Mouse (Mus musculus) cerebellum, adult 2 months (tissue): ENCODE measurements around the gene Sla2.

Experiments used
- CTCF ChIP-seq: fragments of 200-500 bp; IDR thresholded peaks from 2 replicates; pipeline ENCODE4 v1.5.1; 2011; ENCODE audit warnings: low read depth, mild to moderate bottlenecking, control low read depth, low read length, moderate library complexity, borderline replicate concordance; ENCODE audit not compliant: insufficient read depth
- POLR2A ChIP-seq: fragments of 200-500 bp; IDR thresholded peaks from 2 replicates; pipeline ENCODE4 v1.6.1; 2011; ENCODE audit warnings: low read length, control low read depth, borderline replicate concordance; ENCODE audit not compliant: insufficient read depth

DNA sequence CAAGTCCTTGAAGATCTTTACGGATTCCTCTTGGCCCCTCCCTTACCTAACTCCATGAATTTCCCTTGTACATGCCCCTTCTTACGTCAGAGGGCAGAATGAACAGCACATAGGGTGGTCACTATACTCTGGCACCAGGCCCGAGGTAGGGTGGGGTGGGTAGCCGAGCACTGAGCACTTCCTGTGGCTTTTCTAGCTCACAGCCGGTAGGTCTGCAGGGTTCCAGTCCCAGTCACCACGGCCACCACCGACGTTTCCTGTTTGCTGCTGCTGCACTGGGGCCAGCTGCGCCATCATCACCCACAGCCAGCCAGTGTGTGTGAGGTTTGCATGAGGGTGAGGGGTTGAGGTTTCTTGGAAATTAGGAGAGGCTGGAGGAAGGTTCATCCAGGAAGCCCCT, 9.3 kb downstream of the Sla2 start:
- TF ChIP-seq POLR2A (no peak), CTCF (no peak)
